ENCODE assay signal across 7 mouse cellular contexts in the genomic region with DNA sequence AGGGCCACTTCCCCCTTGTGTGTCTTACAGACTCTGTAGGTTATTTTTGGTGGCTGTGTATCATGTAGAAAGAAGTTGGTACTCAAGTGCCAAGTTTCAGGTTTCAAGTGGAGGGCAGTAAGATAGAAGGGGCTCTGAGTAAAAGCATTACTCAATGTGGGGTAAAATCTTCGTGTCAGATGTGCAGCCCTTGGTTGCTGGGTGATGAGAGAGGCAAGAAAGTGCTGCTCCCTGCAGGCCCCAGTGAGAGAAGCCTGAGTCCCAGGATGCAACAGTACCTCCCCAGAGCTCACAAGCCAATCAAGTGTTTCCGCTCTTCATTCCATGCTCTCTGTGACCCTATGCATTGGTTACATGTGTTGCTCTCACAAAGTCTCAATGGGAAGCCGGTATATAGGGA.
"Had no signal": no experiment of that assay in that cellular context is flagged by ENCODE, and none has a peak within 500 bp of the region (broad histone marks: within the 10 kb centered on the region; RNA-seq: fewer than 3 reads in every experiment).

No protein-coding gene starts in this region.

- DNase-seq: lung, adult 18-20 months; lung, embryonic 14.5 days; lung, postnatal 10 days; right cerebral cortex, adult 18-20 months; right cerebral cortex, postnatal 14 days; thymus, adult 2 months; thymus, postnatal 36 days had no signal
